Mouse (Mus musculus) heart, adult 2 months (tissue): ENCODE measurements around the gene Ccdc141. TPM values are rescaled to one million over a fixed set of nuclear protein-coding genes. Genes with fewer than 3 reads are reported as not detected.
A peak's percentile ranks its signal among the peaks of the same experiment; 100 is the strongest.

Experiments used
- DNase-seq, 2 experiments: peaks; one replicate each; pipeline ENCODE4 v3.0.0; 2021
- H3K27ac ChIP-seq: fragments of 200-600 bp; 2 replicates; pipeline ENCODE4 v1.8.1; 2022
- H3K27me3 ChIP-seq: fragments of 200-500 bp; 2 replicates; pipeline ENCODE4 v1.6.1; 2012; ENCODE audit warnings: mild to moderate bottlenecking, low read length, inconsistent platforms, mixed read lengths; ENCODE audit not compliant: control insufficient read depth, insufficient read depth
- H3K36me3 ChIP-seq: fragments of 200-500 bp; 2 replicates; pipeline ENCODE4 v1.6.1; 2012; ENCODE audit warnings: low read length, inconsistent platforms; ENCODE audit not compliant: control insufficient read depth, insufficient read depth
- H3K4me1 ChIP-seq: fragments of 200-500 bp; 2 replicates; pipeline ENCODE4 v1.6.1; 2011; ENCODE audit warnings: low read length; ENCODE audit not compliant: control insufficient read depth, insufficient read depth
- H3K4me3 ChIP-seq: fragments of 200-600 bp; 2 replicates; pipeline ENCODE4 v1.8.1; 2022
- H3K79me2 ChIP-seq: fragments of 200-500 bp; replicated peaks from 2 replicates; pipeline ENCODE4 v1.6.1; 2012; ENCODE audit warnings: mild to moderate bottlenecking, inconsistent platforms, low read length, moderate library complexity, mixed read lengths; ENCODE audit not compliant: control insufficient read depth, insufficient read depth
- H3K9ac ChIP-seq: fragments of 200-500 bp; 2 replicates; pipeline ENCODE4 v1.6.1; 2012; ENCODE audit warnings: low read depth, mild to moderate bottlenecking, control low read depth, inconsistent platforms, low read length, mixed read lengths
- CTCF ChIP-seq: fragments of 200-600 bp; IDR thresholded peaks from 2 replicates; pipeline ENCODE4 v1.8.1; 2022; ENCODE audit warnings: antibody characterized with exemption, mild to moderate bottlenecking, moderate library complexity
- EP300 ChIP-seq: fragments of 200-500 bp; IDR thresholded peaks from 2 replicates; pipeline ENCODE4 v1.6.1; 2011; ENCODE audit warnings: low read depth, low read length, control low read depth; ENCODE audit not compliant: insufficient read depth
- POLR2A ChIP-seq: fragments of 200-500 bp; IDR thresholded peaks from 2 replicates; pipeline ENCODE4 v1.6.1; 2011; ENCODE audit warnings: mild to moderate bottlenecking, low read depth, low read length, control low read depth; ENCODE audit not compliant: insufficient read depth
- WGBS: fragments of 180-500 bp; shearing (Covaris S2); methylation state at CpG from one replicate; pipeline ENCODE4 v1.1.7; 2018; 5-methylcytosine and 5-hydroxymethylcytosine counted together
- intact Hi-C: fragments of 180-260 bp; cut with DNase I; formaldehyde crosslinking; loops from one replicate; pipeline ENCODE4 v1.15.1; 2025
- polyA plus RNA-seq: library from polyadenylated mRNA; depleted of rRNA; stranded (reverse); fragments of >200 nt; gene quantifications from 2 replicates; pipeline ENCODE4 v1.2.3, GENCODE M21; 2012
- total RNA-seq, 2 experiments: library from RNA; stranded (reverse); gene quantifications; 2 replicates each; pipeline ENCODE4 v1.2.3; 2021

The Ccdc141 gene
- total and polyA plus RNA-seq, 3 experiments: 35.6 to 189 (median 182) TPM

GRCm38 (mm10) chr2:77182996-77183380, 12.6 kb upstream of the Ccdc141 start:
- DNase-seq: no peak
- Histone ChIP-seq H3K4me1 (peaks cover 4% of the 10 kb centered on the region), H3K27ac (peak overlapping the region; percentile 83), H3K27me3 (no peaks in the 10 kb centered on the region), H3K36me3 (peaks cover 10% of the 10 kb centered on the region), H3K79me2 (no peaks in the 10 kb centered on the region), H3K9ac (no peak overlapping the region), H3K4me3 (no peak overlapping the region)
- TF ChIP-seq CTCF (no peak), EP300 (no peak), POLR2A (no peak)
- 65% methylated on average over 6 of the region's 6 CpGs for WGBS
- intact Hi-C loops: no loop called here

DNA sequence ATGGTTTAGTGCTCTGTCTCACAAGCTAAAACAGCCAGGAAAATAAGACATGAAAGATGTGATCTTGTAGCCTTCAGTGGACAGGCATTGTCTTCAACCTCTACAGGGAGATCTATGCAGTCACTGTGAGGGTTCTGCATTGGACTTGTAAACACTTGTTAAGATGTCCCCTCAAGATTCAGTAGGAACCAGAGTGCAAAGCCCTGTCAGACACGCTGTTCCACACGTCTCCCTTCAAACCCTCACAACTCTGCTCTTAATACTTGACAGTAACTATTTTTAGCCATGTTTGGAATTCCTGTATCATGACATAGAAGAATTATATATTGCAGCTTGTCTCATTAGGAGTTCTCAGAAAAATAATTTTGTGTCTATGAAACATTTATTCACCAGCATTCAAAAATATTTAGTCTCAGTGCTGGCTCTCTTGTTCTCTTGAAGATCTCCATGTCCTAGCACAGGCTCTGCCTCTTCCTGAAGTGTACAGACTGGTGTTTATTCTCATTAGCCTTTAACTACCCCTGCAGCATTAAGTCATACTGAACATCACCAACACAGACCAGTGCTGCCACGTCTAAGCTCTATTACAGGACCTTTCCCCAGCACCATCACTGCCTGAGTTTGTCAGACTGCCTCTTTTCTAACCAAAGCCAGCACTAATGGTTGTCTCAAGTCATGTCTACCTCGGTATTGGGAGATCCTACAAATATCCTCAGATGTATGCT, 12.0 kb upstream of the Ccdc141 start:
- Histone ChIP-seq H3K36me3 (peaks cover 10% of the 10 kb centered on the region), H3K79me2 (no peaks in the 10 kb centered on the region), H3K9ac (peak overlapping the region; percentile 55), H3K27ac (peak overlapping the region; percentile 83), H3K4me1 (peaks cover 6% of the 10 kb centered on the region), H3K4me3 (no peak overlapping the region), H3K27me3 (no peaks in the 10 kb centered on the region)
- TF ChIP-seq EP300 (0 out of 2 replicates have a peak, but pooled peaks have one; percentile 35), CTCF (no peak), POLR2A (peak; percentile 37; the same call in 1 of the 2 replicates)
- intact Hi-C loops: no loop called here
- 40% methylated on average over 4 of the region's 4 CpGs for WGBS
- no peak for DNase-seq

GRCm38 (mm10) chr2:77177472-77177871, 7.0 kb upstream of the Ccdc141 start:
- DNase-seq: no peak
- no peak overlapping the region for H3K4me3 ChIP-seq
- no peaks in the 10 kb centered on the region for H3K27me3 ChIP-seq
- peaks cover 9% of the 10 kb centered on the region for H3K4me1 ChIP-seq
- no peak for TF ChIP-seq EP300
- TF ChIP-seq POLR2A: no peak
- TF ChIP-seq CTCF: no peak
- peaks cover 4% of the 10 kb centered on the region for H3K36me3 ChIP-seq
- no peaks in the 10 kb centered on the region for H3K79me2 ChIP-seq
- H3K9ac ChIP-seq: no peak overlapping the region
- intact Hi-C loops: no loop called here
- 66% methylated on average over 2 of the region's 2 CpGs for WGBS
- no peak overlapping the region for H3K27ac ChIP-seq

GRCm38 (mm10) chr2:77176413-77176812, 6.0 kb upstream of the Ccdc141 start:
- TF ChIP-seq POLR2A: no peak
- no peak for TF ChIP-seq CTCF
- no peak for TF ChIP-seq EP300
- H3K36me3 ChIP-seq: peaks cover 2% of the 10 kb centered on the region
- peak overlapping the region; percentile 14 for H3K9ac ChIP-seq
- intact Hi-C loops: no loop called here
- peak overlapping the region; percentile 54 for H3K27ac ChIP-seq
- peaks cover 13% of the 10 kb centered on the region for H3K4me1 ChIP-seq
- no peaks in the 10 kb centered on the region for H3K79me2 ChIP-seq
- H3K4me3 ChIP-seq: 0 out of 2 replicates have a peak overlapping the region, but pooled peaks have one; percentile 14
- no peak for DNase-seq
- whole genome bisulfite sequencing: 10% methylated on average over 10 of the region's 10 CpGs
- H3K27me3 ChIP-seq: no peaks in the 10 kb centered on the region

DNA sequence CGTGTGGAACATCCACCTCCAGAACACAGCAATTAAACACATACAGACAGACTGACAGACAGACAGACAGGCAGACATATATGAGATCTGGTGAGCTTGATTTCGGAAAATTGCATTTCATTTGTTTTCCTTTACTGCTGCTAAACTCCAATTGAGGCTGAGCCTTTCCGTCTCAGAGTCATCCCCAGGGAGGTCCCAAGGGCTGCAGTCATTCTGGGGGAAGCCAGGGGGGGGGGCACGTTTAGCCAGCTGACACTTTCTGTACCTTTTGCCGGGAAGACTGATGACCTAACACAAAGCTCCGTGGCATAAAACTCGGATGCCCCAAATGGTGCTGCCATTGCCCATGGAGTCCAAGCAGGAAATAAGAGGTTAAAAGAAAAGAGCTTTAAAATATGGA, 5.0 kb upstream of the Ccdc141 start:
- H3K27ac ChIP-seq: no peak overlapping the region; the same call in none of the 2 replicates

GRCm38 (mm10) chr2:77174313-77174712, 3.9 kb upstream of the Ccdc141 start:
- no peaks in the 10 kb centered on the region for H3K27me3 ChIP-seq
- H3K27ac ChIP-seq: peak overlapping the region; percentile 93
- H3K4me3 ChIP-seq: no peak overlapping the region
- no peak overlapping the region for H3K9ac ChIP-seq
- intact Hi-C loops: no loop called here
- H3K36me3 ChIP-seq: peaks cover 2% of the 10 kb centered on the region
- peaks cover 13% of the 10 kb centered on the region for H3K4me1 ChIP-seq
- 68% methylated on average over 2 of the region's 2 CpGs for WGBS
- peak; percentile 38 to 52 for DNase-seq
- H3K79me2 ChIP-seq: no peaks in the 10 kb centered on the region
- TF ChIP-seq CTCF (no peak), EP300 (no peak), POLR2A (no peak)

More for the DNA sequence above, 5.0 kb upstream of the Ccdc141 start:
- Histone ChIP-seq H3K36me3 (peaks cover 2% of the 10 kb centered on the region), H3K4me3 (no peak overlapping the region), H3K79me2 (no peaks in the 10 kb centered on the region), H3K27me3 (no peaks in the 10 kb centered on the region), H3K4me1 (peaks cover 13% of the 10 kb centered on the region), H3K9ac (no peak overlapping the region)
- WGBS: 51% methylated on average over 7 of the region's 7 CpGs
- intact Hi-C loops: no loop called here
- TF ChIP-seq POLR2A: no peak
- TF ChIP-seq CTCF: no peak
- no peak for TF ChIP-seq EP300
- DNase-seq: no peak
